Mouse (Mus musculus): ENCODE results near the gene Serpina1f. TPM values are rescaled to one million over a fixed set of nuclear protein-coding genes. Genes with fewer than 3 reads are reported as not detected.
"Not testable (repeated sequence)": the region's sequence is repeated elsewhere in the genome, so short reads cannot be mapped to it uniquely, and the experiment has no call there.

Serpina1f gene
- polyA plus RNA-seq, 1 experiment from 2014 or later, result not detected

GRCm38 (mm10) chr12:103676039-103676438 lies 19.3 kb downstream of the Serpina1f start, which contains the start of gene Serpina16:
Gene Serpina16 (minus strand): TSS chr12:103676139.
- no peak within 1 kb of the TSS for H3K4me3 ChIP-seq (ENCODE audit: low read depth, low read length)
- H3K36me3 ChIP-seq (ENCODE audit: control insufficient read depth, insufficient read depth, low read length), result no peaks in the 10 kb centered on the region
- H3K4me1 ChIP-seq (ENCODE audit: control insufficient read depth, insufficient read depth, low read length), result no peaks in the 10 kb centered on the region
- H3K27me3 ChIP-seq (ENCODE audit: control insufficient read depth, insufficient read depth, low read length), result no peaks in the 10 kb centered on the region
- no peaks in the 10 kb centered on the region for H3K9me3 ChIP-seq (ENCODE audit: control insufficient read depth, low read length)
- ATAC-seq (ENCODE audit: insufficient number of reproducible peaks, low FRiP score, low TSS enrichment, low read depth), result no peak
- no peak within 1 kb of the TSS for H3K9ac ChIP-seq (ENCODE audit: low read length)
- H3K4me2 ChIP-seq (ENCODE audit: low read depth, severe bottlenecking), result no peak within 1 kb of the TSS
- DNase-seq (ENCODE audit: low spot score), result no peak
- H3K27ac ChIP-seq (replicated peaks; ENCODE audit: low read depth, low read length), result no peak within 1 kb of the TSS
- WGBS, result 91% methylated on average over 1 of the region's 1 CpGs

GRCm38 (mm10) chr12:103673179-103673578 lies 22.1 kb downstream of the Serpina1f start:
- WGBS, result 92% methylated on average over 2 of the region's 2 CpGs
- no peak for ATAC-seq (ENCODE audit: insufficient number of reproducible peaks, low FRiP score, low TSS enrichment, low read depth)
- no peaks in the 10 kb centered on the region for H3K27me3 ChIP-seq (ENCODE audit: control insufficient read depth, insufficient read depth, low read length)
- no peak overlapping the region for H3K9ac ChIP-seq (ENCODE audit: low read length)
- H3K4me2 ChIP-seq (ENCODE audit: low read depth, severe bottlenecking), result no peak overlapping the region
- no peaks in the 10 kb centered on the region for H3K4me1 ChIP-seq (ENCODE audit: control insufficient read depth, insufficient read depth, low read length)
- H3K27ac ChIP-seq (replicated peaks; ENCODE audit: low read depth, low read length), result no peak overlapping the region
- no peak for DNase-seq (ENCODE audit: low spot score)
- H3K9me3 ChIP-seq (ENCODE audit: control insufficient read depth, low read length), result no peaks in the 10 kb centered on the region
- H3K4me3 ChIP-seq (ENCODE audit: low read depth, low read length), result no peak overlapping the region
- no peaks in the 10 kb centered on the region for H3K36me3 ChIP-seq (ENCODE audit: control insufficient read depth, insufficient read depth, low read length)

GRCm38 (mm10) chr12:103671483-103671882 lies 23.8 kb downstream of the Serpina1f start:
- H3K4me2 ChIP-seq (ENCODE audit: low read depth, severe bottlenecking), result no peak overlapping the region
- no peaks in the 10 kb centered on the region for H3K9me3 ChIP-seq (ENCODE audit: control insufficient read depth, low read length)
- WGBS, result 85% methylated on average over 3 of the region's 3 CpGs
- no peaks in the 10 kb centered on the region for H3K36me3 ChIP-seq (ENCODE audit: control insufficient read depth, insufficient read depth, low read length)
- H3K27ac ChIP-seq (replicated peaks; ENCODE audit: low read depth, low read length), result no peak overlapping the region
- ATAC-seq (ENCODE audit: insufficient number of reproducible peaks, low FRiP score, low TSS enrichment, low read depth) (no peak), DNase-seq (ENCODE audit: low spot score) (no peak)
- no peaks in the 10 kb centered on the region for H3K27me3 ChIP-seq (ENCODE audit: control insufficient read depth, insufficient read depth, low read length)
- no peaks in the 10 kb centered on the region for H3K4me1 ChIP-seq (ENCODE audit: control insufficient read depth, insufficient read depth, low read length)
- H3K4me3 ChIP-seq (ENCODE audit: low read depth, low read length), result no peak overlapping the region
- H3K9ac ChIP-seq (ENCODE audit: low read length), result no peak overlapping the region

- H3K27me3 ChIP-seq (ENCODE audit: control insufficient read depth, insufficient read depth, low read length), result no peaks in the 10 kb centered on the region
- no peaks in the 10 kb centered on the region for H3K4me1 ChIP-seq (ENCODE audit: control insufficient read depth, insufficient read depth, low read length)
- H3K9me3 ChIP-seq (ENCODE audit: control insufficient read depth, low read length), result 0 out of 2 replicates have a peak, but pooled peaks cover 3% of the 10 kb centered on the region
- H3K4me2 ChIP-seq (ENCODE audit: low read depth, severe bottlenecking), result no peak overlapping the region
- no peak overlapping the region for H3K9ac ChIP-seq (ENCODE audit: low read length)
- no peak overlapping the region for H3K27ac ChIP-seq (replicated peaks; ENCODE audit: low read depth, low read length)
- DNase-seq (ENCODE audit: low spot score) (no peak), ATAC-seq (ENCODE audit: insufficient number of reproducible peaks, low FRiP score, low TSS enrichment, low read depth) (no peak)
- no peaks in the 10 kb centered on the region for H3K36me3 ChIP-seq (ENCODE audit: control insufficient read depth, insufficient read depth, low read length)
- 83% methylated on average over 2 of the region's 2 CpGs for WGBS
- no peak overlapping the region for H3K4me3 ChIP-seq (ENCODE audit: low read depth, low read length)
Observed at GRCm38 (mm10) chr12:103670964-103671363, 24.4 kb downstream of the Serpina1f start.

- H3K9me3 ChIP-seq (ENCODE audit: control insufficient read depth, low read length), result 0 out of 2 replicates have a peak, but pooled peaks cover 4% of the 10 kb centered on the region
- no peaks in the 10 kb centered on the region for H3K4me1 ChIP-seq (ENCODE audit: control insufficient read depth, insufficient read depth, low read length)
- no peaks in the 10 kb centered on the region for H3K36me3 ChIP-seq (ENCODE audit: control insufficient read depth, insufficient read depth, low read length)
- H3K27me3 ChIP-seq (ENCODE audit: control insufficient read depth, insufficient read depth, low read length), result no peaks in the 10 kb centered on the region
- H3K4me2 ChIP-seq (ENCODE audit: low read depth, severe bottlenecking), result no peak overlapping the region
- no peak overlapping the region for H3K27ac ChIP-seq (replicated peaks; ENCODE audit: low read depth, low read length)
- 83% methylated on average over 5 of the region's 5 CpGs for WGBS
- no peak overlapping the region for H3K4me3 ChIP-seq (ENCODE audit: low read depth, low read length)
- H3K9ac ChIP-seq (ENCODE audit: low read length), result no peak overlapping the region
- DNase-seq (ENCODE audit: low spot score) (no peak), ATAC-seq (ENCODE audit: insufficient number of reproducible peaks, low FRiP score, low TSS enrichment, low read depth) (no peak)
Observed at GRCm38 (mm10) chr12:103670344-103670743, 25.0 kb downstream of the Serpina1f start.

- Histone ChIP-seq H3K9ac (ENCODE audit: low read length) (no peak overlapping the region), H3K27me3 (ENCODE audit: control insufficient read depth, insufficient read depth, low read length) (no peaks in the 10 kb centered on the region), H3K9me3 (ENCODE audit: control insufficient read depth, low read length) (0 out of 2 replicates have a peak, but pooled peaks cover 4% of the 10 kb centered on the region), H3K4me3 (ENCODE audit: low read depth, low read length) (no peak overlapping the region), H3K4me2 (ENCODE audit: low read depth, severe bottlenecking) (no peak overlapping the region), H3K27ac (replicated peaks; ENCODE audit: low read depth, low read length) (no peak overlapping the region), H3K36me3 (ENCODE audit: control insufficient read depth, insufficient read depth, low read length) (no peaks in the 10 kb centered on the region), H3K4me1 (ENCODE audit: control insufficient read depth, insufficient read depth, low read length) (no peaks in the 10 kb centered on the region)
- 85% methylated on average over 3 of the region's 3 CpGs for WGBS
- DNase-seq (ENCODE audit: low spot score) (no peak), ATAC-seq (ENCODE audit: insufficient number of reproducible peaks, low FRiP score, low TSS enrichment, low read depth) (no peak)
Observed at GRCm38 (mm10) chr12:103665286-103665685, 30.0 kb downstream of the Serpina1f start.

- not testable (repeated sequence) for H3K27ac ChIP-seq (replicated peaks; ENCODE audit: low read depth, low read length); H3K4me1 ChIP-seq (ENCODE audit: control insufficient read depth, insufficient read depth, low read length); ATAC-seq (ENCODE audit: insufficient number of reproducible peaks, low FRiP score, low TSS enrichment, low read depth); DNase-seq (ENCODE audit: low spot score); H3K4me3 ChIP-seq (ENCODE audit: low read depth, low read length); H3K9me3 ChIP-seq (ENCODE audit: control insufficient read depth, low read length); H3K4me2 ChIP-seq (ENCODE audit: low read depth, severe bottlenecking); H3K9ac ChIP-seq (ENCODE audit: low read length); H3K27me3 ChIP-seq (ENCODE audit: control insufficient read depth, insufficient read depth, low read length); H3K36me3 ChIP-seq (ENCODE audit: control insufficient read depth, insufficient read depth, low read length)
Observed at GRCm38 (mm10) chr12:103662053-103662452, 33.3 kb downstream of the Serpina1f start.

GRCm38 (mm10) chr12:103660076-103660475 lies 35.3 kb downstream of the Serpina1f start:
- DNase-seq (ENCODE audit: low spot score) (no peak), ATAC-seq (ENCODE audit: insufficient number of reproducible peaks, low FRiP score, low TSS enrichment, low read depth) (no peak)
- no peak overlapping the region for H3K9ac ChIP-seq (ENCODE audit: low read length)
- H3K4me1 ChIP-seq (ENCODE audit: control insufficient read depth, insufficient read depth, low read length), result no peaks in the 10 kb centered on the region
- H3K27ac ChIP-seq (replicated peaks; ENCODE audit: low read depth, low read length), result no peak overlapping the region
- no peaks in the 10 kb centered on the region for H3K36me3 ChIP-seq (ENCODE audit: control insufficient read depth, insufficient read depth, low read length)
- WGBS, result 83% methylated on average over 5 of the region's 5 CpGs
- H3K9me3 ChIP-seq (ENCODE audit: control insufficient read depth, low read length), result no peaks in the 10 kb centered on the region
- H3K4me2 ChIP-seq (ENCODE audit: low read depth, severe bottlenecking), result no peak overlapping the region
- no peak overlapping the region for H3K4me3 ChIP-seq (ENCODE audit: low read depth, low read length)
- H3K27me3 ChIP-seq (ENCODE audit: control insufficient read depth, insufficient read depth, low read length), result no peaks in the 10 kb centered on the region

GRCm38 (mm10) chr12:103659171-103659570 lies 36.2 kb downstream of the Serpina1f start:
- no peaks in the 10 kb centered on the region for H3K36me3 ChIP-seq (ENCODE audit: control insufficient read depth, insufficient read depth, low read length)
- 87% methylated on average over 2 of the region's 2 CpGs for WGBS
- no peaks in the 10 kb centered on the region for H3K9me3 ChIP-seq (ENCODE audit: control insufficient read depth, low read length)
- no peaks in the 10 kb centered on the region for H3K4me1 ChIP-seq (ENCODE audit: control insufficient read depth, insufficient read depth, low read length)
- no peak overlapping the region for H3K4me2 ChIP-seq (ENCODE audit: low read depth, severe bottlenecking)
- H3K27me3 ChIP-seq (ENCODE audit: control insufficient read depth, insufficient read depth, low read length), result no peaks in the 10 kb centered on the region
- DNase-seq (ENCODE audit: low spot score) (no peak), ATAC-seq (ENCODE audit: insufficient number of reproducible peaks, low FRiP score, low TSS enrichment, low read depth) (no peak)
- H3K4me3 ChIP-seq (ENCODE audit: low read depth, low read length), result no peak overlapping the region
- no peak overlapping the region for H3K27ac ChIP-seq (replicated peaks; ENCODE audit: low read depth, low read length)
- H3K9ac ChIP-seq (ENCODE audit: low read length), result no peak overlapping the region
